Mouse (Mus musculus): Measurements from ENCODE around the gene Pofut1.
"Not testable (repeated sequence)": the region's sequence is repeated elsewhere in the genome, so short reads cannot be mapped to it uniquely, and the experiment has no call there.

The Pofut1 gene

DNA sequence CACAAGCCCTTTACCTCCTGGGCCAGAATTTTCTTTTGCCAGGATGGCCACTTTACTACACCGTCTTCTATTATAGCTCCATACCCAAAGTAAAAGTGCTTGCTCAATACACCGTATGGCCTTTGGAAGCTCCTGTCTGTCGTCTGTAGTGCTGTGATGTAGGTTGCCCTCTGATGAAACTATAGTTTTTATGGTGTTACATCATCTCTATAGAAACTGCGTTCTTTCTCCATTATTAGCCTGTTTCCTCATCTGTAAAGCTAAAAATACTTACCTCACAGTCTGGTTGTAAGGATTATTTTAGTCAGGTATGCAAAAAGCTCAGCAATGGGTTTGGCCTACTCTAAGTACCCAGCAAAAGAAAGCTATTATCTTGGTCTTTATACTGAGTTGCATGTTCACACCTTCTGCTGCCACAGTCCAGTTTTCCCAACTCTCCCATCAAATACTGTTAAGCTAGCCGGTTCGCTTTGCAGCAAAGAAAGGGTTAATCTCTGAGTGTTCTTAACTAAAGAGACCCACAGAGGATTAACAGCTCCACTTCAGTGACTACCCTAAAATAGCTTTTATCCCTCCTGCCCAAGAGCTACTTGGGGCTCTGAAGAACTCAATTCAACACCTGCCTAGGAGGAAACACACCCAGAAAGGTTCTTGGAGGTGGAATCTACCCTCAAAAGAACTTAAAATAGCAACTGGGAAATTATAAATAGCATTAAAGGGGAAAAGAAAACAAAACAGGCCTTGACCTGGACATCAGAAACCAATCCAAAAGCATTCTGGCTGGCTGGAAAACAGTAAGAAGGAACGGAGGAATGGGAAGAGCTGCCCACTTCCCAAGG, 2.1 kb upstream of the Pofut1 start:
- DNase-seq (ENCODE audit: low read depth, low spot score) = no peak

DNA sequence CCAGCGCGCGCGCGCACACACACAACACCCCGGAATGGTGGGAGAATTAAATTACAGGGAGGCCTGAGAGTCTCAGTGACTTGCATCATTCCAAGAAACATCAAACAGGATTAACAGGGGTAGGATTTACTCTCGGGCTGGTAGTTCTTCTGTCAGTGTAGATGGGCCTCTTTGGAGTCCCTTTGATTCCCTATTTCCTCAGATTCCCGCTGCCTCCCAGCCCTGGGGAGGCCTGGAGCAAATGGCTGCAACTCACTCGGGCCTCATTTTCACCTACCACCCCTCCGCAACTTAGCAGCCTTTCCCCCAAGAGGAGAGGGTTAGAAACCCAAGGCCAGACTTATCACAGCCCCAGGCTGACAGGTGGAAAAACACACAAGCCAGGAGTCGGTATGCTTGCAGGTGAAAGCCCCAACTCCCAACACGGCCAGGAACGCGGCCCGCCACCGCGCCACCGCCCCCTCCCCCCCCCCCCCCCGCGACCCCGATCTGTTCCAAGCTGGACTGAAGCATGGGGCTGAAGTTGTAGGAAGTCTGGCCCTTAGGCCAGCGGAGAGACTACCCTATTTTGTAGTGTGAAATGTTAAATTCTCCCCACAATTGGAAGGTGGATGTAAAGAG, 1.4 kb upstream of the Pofut1 start:
- DNase-seq (ENCODE audit: low read depth, low spot score) = no peak

- no peak for DNase-seq (ENCODE audit: low read depth, low spot score)
Measured at GRCm38 (mm10) chr2:153240701-153241235, 565 bp upstream of the Pofut1 start.

DNA sequence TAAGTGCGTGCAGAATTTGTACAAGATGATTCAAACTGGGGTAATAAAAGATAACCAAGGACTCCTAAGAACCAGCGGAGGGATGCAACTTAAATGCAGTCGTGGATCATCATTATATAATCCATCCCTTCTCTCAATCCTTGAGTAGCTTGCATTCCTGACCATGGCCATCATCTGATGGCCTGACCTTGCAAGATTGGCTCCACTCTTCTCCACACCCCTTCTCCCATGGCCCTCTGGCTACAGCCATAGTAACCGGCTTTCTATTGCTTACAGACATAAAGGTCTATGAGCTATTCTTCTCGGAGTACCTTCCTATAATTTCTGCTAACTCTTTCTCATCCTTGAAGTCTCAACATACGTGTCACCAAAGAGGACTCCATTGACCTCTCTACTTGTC, 823 bp downstream of the Pofut1 start:
- no peak for DNase-seq (ENCODE audit: low read depth, low spot score)

GRCm38 (mm10) chr2:153249751-153250150, 8.4 kb downstream of the Pofut1 start:
- DNase-seq (ENCODE audit: low read depth, low spot score) = no peak

DNA sequence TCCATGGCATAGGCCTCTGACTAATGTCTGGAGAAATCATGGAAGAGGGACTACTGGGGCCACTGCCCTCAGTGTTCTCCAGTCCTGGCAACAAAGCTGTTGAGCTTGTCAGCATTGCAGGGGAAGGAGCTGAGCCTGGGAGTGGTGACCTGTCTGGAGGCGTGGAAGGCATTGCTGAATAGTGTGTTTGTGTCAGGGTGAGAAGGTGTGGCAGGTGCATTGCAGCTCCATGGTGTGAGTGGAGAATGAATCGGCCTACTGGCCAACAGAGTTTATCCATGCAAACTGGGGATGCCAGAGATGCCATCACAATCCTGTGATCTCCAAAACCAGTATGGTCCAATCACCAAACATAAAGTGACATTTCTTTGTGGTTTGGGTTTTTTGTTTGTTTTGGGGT, 15.3 kb downstream of the Pofut1 start:
- no peak for DNase-seq (ENCODE audit: low read depth, low spot score)

DNA sequence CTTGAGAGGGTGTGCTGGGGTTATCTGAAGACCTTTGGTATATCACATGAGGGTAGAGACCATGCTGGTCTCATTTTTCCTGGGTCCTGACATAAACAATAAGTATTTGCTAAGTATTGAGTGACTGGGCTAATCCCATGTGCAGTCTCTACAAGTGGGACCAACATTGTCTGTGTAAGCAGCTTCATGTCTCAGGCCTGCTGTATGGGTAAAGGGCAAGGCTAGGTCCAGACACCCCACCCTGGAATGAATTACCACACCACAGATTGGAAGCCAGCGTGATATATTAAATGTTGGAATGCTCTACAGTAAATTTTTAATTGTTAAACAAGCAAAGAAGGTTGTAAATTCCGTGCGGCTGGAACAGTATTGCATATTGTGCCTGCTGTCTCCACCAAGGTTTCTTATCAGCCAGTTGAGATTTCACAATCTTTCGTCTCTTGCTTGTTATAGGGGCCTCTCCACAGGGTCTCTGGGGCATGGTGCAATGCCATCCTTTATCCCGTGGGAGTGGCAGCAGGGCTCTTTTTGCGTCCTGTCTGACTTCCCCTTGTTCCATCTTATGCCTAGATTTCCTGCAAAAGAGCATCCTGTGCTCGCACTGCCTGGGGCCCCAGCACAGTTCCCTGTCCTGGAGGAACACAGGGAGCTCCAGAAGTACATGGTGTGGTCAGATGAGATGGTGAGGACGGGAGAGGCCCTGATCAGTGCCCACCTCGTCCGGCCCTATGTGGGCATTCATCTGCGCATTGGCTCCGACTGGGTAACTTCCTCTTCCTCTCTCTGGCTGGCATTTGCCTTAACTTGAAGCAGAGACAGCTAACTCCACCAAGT, 17.9 kb downstream of the Pofut1 start:
- no peak for DNase-seq (ENCODE audit: low read depth, low spot score)

DNA sequence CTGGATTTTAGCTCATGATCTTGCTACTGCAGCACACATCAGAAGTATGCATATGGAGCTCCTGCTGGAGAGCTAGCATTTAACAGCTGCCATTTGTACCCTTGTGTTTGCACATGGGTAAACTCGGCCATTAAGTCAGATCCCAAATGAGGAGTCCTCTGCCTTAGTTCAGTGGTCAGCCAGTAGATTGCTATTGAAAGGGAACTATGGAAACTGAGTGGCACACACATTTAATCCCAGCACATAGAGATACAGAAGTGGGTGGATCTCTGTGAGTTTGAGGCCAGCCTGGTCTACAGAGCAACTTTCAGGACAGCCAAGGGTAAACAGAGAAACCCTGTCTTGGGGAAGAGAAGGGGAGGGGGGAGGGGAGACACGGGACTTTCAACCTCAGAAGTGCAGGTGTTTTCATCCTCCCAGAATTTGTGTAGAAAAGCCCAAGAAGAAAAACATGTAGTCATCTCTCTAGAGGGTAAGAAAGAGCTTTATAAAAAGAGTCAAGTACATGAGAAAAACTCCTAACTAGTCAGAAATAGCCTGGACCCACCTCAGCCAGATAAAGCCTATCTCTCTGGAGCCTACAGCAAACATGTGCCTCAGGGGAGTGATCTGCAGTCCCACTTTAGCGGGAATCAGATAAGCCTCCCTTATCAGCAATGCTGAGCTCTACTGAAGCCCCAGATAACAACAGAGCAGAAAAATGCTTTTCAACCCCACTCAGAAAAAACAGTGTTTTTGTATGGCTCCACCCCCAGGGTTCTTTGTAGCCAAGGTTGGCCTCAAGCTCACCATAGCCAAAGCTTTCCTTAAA, 18.7 kb downstream of the Pofut1 start:
- DNase-seq (ENCODE audit: low read depth, low spot score) = no peak

- no peak for DNase-seq (ENCODE audit: low read depth, low spot score)
Measured at GRCm38 (mm10) chr2:153263053-153263452, 21.7 kb downstream of the Pofut1 start.

GRCm38 (mm10) chr2:153267331-153267730, 26.0 kb downstream of the Pofut1 start:
- DNase-seq (ENCODE audit: low read depth, low spot score) = no peak

DNA sequence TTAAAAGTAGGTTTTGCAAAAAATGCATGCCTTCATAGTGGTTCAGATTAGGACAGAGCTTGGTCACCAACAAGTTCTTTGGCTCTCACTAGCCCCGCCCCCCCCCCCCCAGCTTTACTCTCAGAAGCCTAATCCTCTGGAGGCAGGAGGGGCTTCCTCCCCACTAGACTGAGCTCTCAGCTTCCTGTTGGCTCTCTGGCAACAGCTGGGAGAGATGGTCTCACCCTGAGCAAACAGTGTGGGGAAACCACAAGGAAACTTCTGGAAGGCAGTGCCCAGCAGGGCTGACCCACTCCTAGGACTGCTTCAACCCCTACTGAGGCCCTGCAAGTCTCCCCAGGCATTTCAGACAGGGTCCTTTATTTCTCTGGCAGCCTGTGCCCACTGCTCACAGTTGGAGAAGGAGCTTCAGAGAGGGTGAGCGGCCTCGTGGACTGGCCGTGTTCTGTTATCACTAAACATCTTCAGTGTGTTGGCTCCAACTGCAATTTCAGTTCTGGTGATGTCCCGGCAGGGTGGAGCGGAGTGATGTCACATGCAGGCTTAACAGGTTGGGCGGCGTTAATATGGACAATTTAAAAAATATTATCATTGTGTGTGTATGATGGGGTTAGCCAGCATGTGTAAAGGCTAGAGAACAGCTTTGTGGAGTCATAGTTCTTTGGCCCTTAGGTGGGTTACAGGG, 29.0 kb downstream of the Pofut1 start:
- DNase-seq (ENCODE audit: low read depth, low spot score) = not testable (repeated sequence)

GRCm38 (mm10) chr2:153274200-153274918, 33.0 kb downstream of the Pofut1 start:
- DNase-seq (ENCODE audit: low read depth, low spot score) = not testable (repeated sequence)

- no peak for DNase-seq (ENCODE audit: low read depth, low spot score)
Measured at GRCm38 (mm10) chr2:153274919-153275247, 33.5 kb downstream of the Pofut1 start.

DNA sequence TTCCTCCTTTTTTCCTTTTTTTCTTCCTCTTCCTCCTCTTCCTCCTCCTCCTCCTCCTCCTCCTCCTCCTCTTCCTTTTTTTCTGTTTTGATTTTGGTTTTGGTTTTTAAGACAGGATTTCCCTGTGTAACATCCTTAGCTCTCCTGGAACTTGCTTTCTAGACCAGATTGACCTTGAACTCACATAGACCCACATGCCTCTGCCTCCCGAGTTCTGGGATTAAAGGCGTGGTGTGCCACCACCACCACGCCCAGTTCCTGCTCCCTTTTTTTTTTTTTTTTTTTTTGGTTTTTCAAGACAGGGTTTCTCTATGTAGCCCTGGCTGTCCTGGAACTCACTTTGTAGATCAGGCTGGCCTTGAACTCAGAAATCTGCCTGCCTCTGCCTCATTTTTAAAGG, 34.2 kb downstream of the Pofut1 start:
- DNase-seq (ENCODE audit: low read depth, low spot score) = peak; percentile 67

GRCm38 (mm10) chr2:153276440-153276839, 35.1 kb downstream of the Pofut1 start:
- DNase-seq (ENCODE audit: low read depth, low spot score) = no peak

GRCm38 (mm10) chr2:153276846-153277245, 35.5 kb downstream of the Pofut1 start:
- DNase-seq (ENCODE audit: low read depth, low spot score) = peak; percentile 62

DNA sequence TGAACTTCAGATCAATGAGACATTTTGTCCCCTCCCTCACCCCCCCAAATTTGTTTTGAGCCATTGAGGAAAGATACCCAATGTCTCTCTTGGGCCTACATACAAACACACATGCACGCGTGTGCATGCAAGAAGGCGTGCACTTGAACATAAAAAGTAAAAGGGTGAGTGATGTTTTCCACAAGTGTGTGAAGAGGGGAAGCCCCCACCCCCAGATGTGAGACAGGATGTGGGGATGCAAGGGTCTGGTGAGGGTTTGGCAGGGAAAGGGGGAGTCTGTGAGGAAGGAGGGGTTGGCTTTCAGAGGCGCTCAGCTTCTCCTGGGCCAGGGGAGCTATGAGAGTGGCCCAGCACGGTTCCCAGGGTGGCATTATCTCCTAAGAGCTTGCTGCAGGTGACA, 37.0 kb downstream of the Pofut1 start:
- no peak for DNase-seq (ENCODE audit: low read depth, low spot score)

DNA sequence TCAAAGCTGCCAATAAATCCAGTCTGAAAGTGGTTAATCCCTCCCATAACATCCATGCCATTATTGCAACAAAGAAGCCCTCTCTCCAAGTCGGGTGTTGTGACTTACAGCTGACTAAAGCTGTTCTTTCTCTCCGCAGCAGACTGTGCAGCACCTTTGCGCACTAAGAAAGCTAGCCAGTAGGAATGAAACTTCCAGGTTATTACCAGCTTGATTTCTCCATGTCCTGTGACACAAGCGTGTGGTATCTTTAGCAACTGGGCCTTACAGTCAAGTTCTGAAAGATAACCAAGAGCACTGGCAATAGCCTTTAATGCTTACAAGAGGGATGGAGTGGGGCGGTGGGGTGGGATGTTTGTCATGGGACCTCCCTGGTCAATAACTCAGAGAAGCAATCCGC, 42.6 kb downstream of the Pofut1 start:
- DNase-seq (ENCODE audit: low read depth, low spot score) = no peak

- no peak for DNase-seq (ENCODE audit: low read depth, low spot score)
Measured at GRCm38 (mm10) chr2:153286524-153286923, 45.2 kb downstream of the Pofut1 start.

DNA sequence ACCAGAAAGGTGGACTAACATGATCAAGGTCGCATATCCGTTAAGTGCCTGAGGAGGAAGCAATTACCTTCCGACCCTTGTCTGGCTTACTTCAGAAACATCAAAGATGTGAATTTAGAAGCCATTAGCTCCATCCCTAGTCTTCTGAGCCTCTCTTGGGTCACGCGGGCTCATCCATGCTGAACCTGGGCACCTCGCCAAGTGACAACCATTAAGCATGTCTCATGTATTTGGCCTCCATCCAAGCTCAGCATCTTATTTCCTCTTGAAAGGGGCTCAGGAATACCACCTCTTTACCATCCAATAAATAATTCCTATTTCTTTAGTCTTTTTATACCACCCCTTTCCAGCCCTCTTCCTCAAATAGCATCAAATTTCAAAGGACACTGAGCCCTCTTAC, 46.5 kb downstream of the Pofut1 start:
- no peak for DNase-seq (ENCODE audit: low read depth, low spot score)

All from ES-CJ7 (cell line).